Mouse (Mus musculus): ENCODE data around the gene Lipc.
A peak's percentile ranks its signal among the peaks of the same experiment; 100 is the strongest.

The Lipc gene

DNA sequence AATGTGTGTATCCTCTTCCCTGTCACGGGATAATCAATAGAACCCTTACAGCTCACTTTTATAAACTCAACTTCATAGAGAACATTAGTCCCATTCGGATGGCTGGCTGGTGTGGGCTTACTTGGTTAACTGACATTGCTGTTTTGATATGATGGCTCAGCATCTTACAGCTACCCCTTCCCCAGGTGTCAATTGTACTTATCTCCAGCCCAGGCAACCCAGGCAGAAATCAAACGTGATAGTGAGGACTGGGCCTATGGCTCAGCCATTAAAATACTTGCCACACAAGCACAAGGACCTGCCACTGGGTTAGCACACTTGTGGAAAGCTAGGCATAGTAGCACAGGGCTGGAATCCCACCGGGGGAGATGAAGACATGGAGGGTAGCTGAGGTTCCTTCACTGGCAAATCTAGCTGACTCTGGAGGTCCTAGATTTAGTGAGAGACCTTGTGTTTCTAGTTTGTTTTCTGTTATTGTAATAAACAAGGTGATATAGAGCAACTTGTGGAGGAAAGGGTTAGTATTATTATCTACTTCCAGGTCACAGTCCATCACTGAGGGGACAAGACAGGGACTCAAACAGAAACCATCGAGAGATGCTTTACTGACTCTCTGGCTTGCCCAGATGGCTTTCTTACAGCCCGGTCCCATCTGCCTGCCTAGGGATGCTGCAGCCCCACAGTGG, 121.0 kb downstream of the Lipc start:
- DNase-seq (ENCODE audit: inconsistent age in 2 of 2, low spot score in 1 of 2) = no peak

DNA sequence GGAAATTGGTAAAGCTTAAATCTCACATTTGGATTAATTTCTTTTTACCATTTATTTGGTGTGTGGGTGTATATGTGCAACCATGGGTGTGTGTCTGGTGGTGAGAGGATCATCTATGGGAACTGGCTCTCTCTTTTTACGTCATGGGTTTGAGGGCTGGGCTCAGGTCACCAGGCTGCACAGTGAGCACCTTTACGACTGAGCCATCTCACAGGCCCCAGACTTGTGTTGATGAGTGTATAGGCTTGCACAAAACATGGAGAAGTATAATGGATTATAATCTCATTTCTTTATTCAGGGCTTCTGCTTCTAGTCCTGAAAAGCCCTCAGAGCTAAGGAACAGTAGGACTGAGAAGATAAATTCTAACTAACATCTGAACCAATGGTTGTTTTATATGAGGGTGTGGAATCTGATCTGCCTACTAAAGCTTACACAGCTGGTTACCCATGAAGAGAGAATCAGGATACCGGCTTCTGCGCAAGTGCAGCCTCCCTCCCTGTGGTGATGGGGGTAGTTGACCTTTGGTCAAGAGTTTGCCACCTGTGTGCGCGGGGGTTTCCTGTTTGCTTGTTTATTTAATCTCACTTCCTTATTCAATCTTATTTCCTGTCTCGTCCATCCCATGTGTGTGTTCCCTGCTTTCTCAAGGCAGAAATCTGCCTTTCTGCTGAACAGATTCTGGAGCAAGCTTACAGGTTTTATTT, 122.1 kb downstream of the Lipc start:
- DNase-seq (ENCODE audit: inconsistent age in 2 of 2, low spot score in 1 of 2) = no peak

GRCm38 (mm10) chr9:70827911-70828310, 124.1 kb downstream of the Lipc start:
- no peak for DNase-seq (ENCODE audit: inconsistent age in 2 of 2, low spot score in 1 of 2)

DNA sequence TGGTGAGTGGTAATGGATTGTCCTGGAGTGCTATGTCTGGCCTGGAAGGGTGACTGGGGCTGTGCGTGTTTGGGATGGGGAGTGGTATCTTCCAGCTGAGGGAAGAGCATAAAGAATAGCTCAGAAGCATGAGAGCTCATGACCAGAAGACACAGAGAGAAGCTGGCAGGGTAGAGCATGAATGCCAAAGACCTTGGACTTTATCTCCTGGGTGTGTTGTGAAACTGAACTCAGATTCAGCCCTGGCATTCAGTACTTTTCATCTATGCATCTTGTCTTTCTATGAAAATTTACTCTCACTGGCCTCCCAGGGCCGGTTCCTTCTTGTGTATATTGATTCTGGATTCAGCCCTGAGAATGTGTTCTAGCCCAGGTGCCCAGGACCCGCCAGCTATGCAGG, 127.9 kb downstream of the Lipc start:
- DNase-seq (ENCODE audit: inconsistent age in 2 of 2, low spot score in 1 of 2) = peak; percentile 34 to 77

- DNase-seq (ENCODE audit: inconsistent age in 2 of 2, low spot score in 1 of 2) = no peak
These were observed 133.3 kb downstream of the Lipc start for GRCm38 (mm10) chr9:70818739-70819138.

GRCm38 (mm10) chr9:70817396-70817795, 134.6 kb downstream of the Lipc start:
- no peak for DNase-seq (ENCODE audit: inconsistent age in 2 of 2, low spot score in 1 of 2)

GRCm38 (mm10) chr9:70816701-70817305, 135.2 kb downstream of the Lipc start:
- no peak for DNase-seq (ENCODE audit: inconsistent age in 2 of 2, low spot score in 1 of 2)

DNA sequence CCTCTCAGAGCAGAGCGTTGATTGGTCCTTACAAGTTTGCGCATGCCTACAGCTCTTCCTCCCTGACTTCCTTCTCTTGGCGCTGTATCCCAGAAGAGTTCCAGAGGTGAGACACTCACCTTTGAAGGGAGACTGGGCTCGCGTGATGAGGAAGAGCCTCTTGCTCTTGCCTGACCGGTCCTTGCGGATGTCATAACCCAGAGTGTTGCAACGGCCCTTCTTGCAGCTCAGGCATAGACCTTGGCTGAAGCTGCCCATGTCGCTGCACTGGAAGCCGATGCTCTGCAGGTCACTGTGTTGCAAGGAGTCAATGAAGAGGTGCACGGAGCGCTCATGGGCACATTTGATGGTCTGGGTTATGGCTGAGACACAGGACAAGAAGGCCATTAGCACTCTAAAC, 139.5 kb downstream of the Lipc start:
- no peak for DNase-seq (ENCODE audit: inconsistent age in 2 of 2, low spot score in 1 of 2)

DNA sequence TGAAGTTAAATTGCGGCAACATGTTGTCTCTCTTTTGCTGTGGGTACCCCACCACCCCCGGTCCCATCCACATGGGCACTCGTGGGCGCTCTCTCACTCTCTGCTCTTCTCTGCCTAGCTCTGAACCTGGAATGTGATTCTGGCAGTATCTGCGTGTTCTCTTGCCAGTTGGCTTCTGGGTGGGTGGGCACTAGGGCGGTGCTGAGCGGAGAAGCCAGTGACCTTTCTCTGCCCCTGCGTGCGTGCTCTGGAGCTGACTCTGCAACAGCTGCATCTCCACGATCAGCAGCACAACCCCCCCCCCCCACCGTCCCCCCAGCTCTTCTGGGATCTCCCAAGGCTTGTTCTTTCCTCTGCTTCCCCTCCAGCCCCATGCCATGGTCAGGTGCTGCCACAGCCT, 144.3 kb downstream of the Lipc start:
- no peak for DNase-seq (ENCODE audit: inconsistent age in 2 of 2, low spot score in 1 of 2)

- DNase-seq (ENCODE audit: inconsistent age in 2 of 2, low spot score in 1 of 2) = no peak
These were observed 146.0 kb downstream of the Lipc start for GRCm38 (mm10) chr9:70806069-70806468.

DNA sequence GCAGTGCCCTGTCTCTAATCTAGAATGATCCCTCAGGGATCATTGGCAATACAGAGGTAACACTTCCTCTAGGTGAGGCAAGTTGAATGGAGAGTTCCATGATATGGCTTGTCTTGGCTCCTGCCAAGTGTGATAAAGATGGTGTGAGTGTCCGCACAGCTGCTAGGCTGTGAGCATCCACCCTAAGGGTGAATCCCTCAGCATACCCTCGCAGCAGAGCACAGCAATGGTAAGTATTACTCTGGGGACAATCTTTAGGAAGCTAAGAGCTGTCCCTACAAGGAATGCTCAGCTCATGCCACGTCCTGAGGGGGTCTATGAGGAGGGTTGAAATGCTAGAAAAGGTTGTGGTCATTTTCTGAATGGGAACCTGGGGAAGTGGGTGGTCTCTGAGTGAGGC, 149.2 kb downstream of the Lipc start:
- no peak for DNase-seq (ENCODE audit: inconsistent age in 2 of 2, low spot score in 1 of 2)

DNA sequence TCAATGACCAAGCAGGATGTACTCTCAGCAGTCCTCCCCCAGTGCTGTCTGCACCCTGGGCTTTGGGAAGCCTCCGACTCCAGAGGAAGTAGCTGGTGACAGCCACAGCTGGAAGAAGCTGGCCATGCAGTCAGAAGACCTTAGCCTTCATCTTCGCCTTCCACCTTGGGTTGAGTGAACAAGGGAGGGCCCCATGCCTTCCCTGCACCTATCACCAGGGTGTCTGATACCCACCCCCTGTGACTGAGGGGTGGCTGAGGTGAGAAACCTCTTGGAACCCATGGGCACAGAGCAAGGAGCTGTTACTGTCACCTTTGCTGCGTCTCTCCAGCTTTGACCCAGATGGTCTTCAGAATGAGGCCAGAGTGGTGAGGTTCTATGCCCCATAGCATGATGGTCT, 150.3 kb downstream of the Lipc start:
- no peak for DNase-seq (ENCODE audit: inconsistent age in 2 of 2, low spot score in 1 of 2)

GRCm38 (mm10) chr9:70800588-70801315, 151.3 kb downstream of the Lipc start:
- no peak for DNase-seq (ENCODE audit: inconsistent age in 2 of 2, low spot score in 1 of 2)

- no peak for DNase-seq (ENCODE audit: inconsistent age in 2 of 2, low spot score in 1 of 2)
These were observed 156.6 kb downstream of the Lipc start for GRCm38 (mm10) chr9:70795439-70795757.

DNA sequence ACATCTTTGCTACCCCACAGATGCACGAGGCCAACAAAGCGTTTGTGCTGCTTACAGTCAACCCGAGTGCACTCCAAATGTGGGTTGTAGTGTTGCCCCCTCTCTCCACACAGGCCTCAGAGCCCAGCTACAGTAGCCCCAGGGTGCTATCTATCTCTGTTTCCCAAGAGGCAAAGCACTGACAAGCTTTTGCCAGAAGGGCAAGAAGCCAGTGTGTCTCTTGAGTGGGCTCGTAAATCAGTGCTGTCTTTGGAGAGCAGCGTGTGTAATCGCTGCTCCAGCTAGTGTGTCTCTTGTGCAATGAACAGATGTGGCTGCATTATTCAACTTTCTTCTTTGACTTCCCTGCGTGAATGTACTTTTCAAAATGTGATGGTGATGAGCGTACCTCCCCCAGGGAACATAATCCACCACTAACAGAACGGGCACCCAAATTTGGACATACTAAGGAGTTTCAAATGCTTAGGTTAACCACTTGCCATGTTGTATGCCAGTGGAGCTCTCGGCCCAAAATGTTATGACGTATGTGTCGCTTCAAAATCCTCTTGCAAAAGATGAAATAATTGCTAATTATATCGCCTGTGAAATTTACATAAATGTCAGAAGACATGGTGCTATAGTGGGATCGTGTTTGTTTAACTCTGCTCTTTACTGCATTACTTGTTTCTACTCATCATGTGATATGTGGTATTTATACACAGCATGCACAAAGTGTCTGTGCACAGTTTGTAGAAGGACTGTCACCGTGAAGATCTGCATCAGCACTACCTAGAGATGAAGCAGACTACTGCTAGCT, 157.2 kb downstream of the Lipc start:
- DNase-seq (ENCODE audit: inconsistent age in 2 of 2, low spot score in 1 of 2) = peak; percentile 47 to 72

GRCm38 (mm10) chr9:70790621-70791020, 161.4 kb downstream of the Lipc start:
- DNase-seq (ENCODE audit: inconsistent age in 2 of 2, low spot score in 1 of 2) = no peak

DNA sequence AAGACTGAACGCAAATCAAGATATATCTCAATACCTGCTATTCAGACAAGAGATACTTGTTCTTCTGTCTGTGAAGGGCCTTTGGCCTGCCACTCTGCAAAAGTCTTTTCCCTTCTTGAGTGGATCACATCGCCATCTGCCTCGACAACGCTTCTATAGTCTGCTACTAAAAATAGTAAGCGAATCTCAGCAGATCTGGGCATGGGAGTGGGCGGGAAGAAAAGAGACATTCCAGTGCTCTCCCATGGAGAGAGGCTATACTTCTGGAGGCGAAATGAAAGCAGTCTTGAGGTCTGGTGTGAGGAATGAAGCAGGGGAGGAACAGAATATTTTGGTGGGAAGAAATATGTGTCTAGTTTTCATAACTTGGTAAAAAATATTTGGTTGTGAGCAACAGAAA, 163.3 kb downstream of the Lipc start:
- no peak for DNase-seq (ENCODE audit: inconsistent age in 2 of 2, low spot score in 1 of 2)

DNA sequence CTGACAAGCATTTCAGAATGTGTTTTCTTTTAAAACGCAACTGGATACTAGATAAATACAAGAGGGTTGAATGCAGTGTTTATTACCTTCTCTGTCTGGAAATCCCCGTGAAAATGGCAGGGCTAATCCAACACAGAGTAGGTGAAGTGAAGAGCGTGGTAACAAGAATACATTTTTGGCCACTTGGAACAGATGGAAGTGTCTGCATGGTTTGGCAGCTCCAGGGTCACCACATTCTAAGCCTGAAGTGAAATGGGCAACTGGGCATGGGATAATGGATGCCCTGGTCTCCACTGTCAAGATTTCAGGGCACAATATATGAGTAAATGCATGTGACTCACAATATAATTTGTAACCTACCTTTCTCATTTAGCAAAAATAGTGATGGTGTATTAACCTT, 169.8 kb downstream of the Lipc start:
- no peak for DNase-seq (ENCODE audit: inconsistent age in 2 of 2, low spot score in 1 of 2)

DNA sequence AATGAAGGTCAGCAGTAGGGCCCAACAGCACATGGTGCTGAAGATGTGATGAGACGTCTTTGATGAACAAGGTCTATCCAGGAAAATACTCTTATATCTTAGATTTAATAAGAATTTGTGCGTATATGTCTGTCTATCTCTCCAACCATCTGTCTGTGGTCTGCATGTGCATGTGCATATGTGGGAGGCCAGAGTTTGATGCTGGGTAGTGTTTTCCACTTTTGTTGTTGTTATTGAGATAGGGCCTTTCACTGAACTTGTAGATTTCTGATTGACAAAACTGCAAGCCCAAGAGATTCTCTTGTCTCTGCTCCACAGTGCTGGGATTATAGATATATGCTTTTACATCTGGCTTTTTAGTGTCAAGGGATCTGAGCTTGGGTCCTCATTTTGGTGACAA, 176.5 kb downstream of the Lipc start:
- DNase-seq (ENCODE audit: inconsistent age in 2 of 2, low spot score in 1 of 2) = no peak

GRCm38 (mm10) chr9:70760974-70761373, 191.1 kb downstream of the Lipc start:
- DNase-seq (ENCODE audit: inconsistent age in 2 of 2, low spot score in 1 of 2) = no peak

Data from adrenal gland, adult (tissue).